Mouse (Mus musculus): Measurements from ENCODE around the gene Slc26a9.

Slc26a9 gene

GRCm38 (mm10) chr1:131736494-131736893, 7.3 kb upstream of the Slc26a9 start:
- no peak for DNase-seq (ENCODE audit: low read depth, low spot score)

DNA sequence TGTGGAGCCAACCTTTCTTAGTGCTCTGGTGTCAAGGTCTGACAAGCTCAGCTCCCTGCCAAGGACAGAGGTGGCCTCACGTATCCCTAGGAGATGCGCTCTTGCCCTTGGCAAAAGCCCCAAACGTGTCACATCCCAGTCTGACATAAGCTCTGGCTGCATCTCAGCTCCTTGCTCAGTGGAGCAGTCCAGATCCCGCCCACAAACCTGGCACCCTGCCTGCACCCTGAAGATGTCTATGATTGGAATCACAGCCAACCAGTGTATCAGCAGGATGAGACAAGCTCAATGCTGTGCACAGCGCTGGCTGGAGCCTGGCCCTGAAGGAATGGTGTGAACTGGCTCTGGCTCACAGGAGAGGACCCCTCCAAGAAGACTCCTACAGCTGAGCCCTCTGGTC, 6.6 kb upstream of the Slc26a9 start:
- no peak for DNase-seq (ENCODE audit: low read depth, low spot score)

GRCm38 (mm10) chr1:131738760-131739159, 5.1 kb upstream of the Slc26a9 start:
- DNase-seq (ENCODE audit: low read depth, low spot score): no peak

DNA sequence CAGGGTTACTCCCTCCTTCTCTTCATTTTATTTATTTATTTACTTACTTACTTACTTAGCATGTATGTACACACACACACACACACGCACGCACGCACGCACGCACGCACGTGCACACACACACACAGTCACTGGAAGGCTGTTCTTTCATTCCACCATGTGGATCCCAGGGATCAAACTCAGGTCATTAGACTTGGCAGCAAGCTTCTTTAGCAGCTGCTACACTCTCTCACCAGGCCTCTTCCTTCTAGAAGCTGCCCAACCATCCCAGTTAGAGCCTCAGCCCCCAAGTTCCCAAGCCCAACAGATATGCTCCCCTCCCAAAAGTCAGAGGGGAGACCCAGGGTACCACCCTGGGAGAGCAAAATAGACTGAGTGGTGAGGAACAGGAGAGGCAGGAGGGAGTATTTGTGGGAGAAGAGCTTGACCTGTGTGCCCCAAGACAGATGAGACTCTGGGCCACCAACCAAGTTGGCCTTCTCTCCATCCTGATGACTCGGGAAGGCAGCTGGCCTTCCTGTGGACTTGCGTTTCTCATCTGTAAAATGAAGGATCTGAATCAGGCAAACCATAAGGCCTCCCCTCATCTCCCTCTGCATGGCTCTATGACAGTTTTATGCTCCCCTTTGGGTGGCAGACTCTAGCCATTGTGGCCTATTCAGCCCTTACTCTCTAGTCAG, 4.2 kb upstream of the Slc26a9 start:
- DNase-seq (ENCODE audit: low read depth, low spot score): no peak

- peak; percentile 50 for DNase-seq (ENCODE audit: low read depth, low spot score)
These were observed 1.6 kb downstream of the Slc26a9 start for GRCm38 (mm10) chr1:131745391-131745790.

- no peak for DNase-seq (ENCODE audit: low read depth, low spot score)
These were observed 3.9 kb downstream of the Slc26a9 start for GRCm38 (mm10) chr1:131747761-131748160.

DNA sequence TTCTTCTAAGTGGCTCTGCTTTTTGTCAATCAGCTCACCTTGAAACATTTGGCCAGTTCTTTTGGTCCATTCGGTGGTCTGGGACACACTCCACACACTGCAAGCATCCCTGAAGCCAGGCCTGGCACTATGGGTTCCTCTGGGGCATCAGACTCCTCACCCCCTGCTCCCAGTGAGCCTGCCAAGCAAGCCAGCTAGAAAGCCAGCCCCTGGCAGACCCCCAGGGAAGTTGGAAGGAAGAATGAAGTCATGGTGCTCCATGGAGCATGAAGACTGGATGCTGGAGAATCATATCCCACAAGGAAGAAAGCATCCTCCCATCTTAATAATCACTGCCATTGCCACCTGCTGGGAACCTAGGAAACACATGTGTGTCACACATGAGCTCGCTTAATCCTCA, 4.8 kb downstream of the Slc26a9 start:
- no peak for DNase-seq (ENCODE audit: low read depth, low spot score)

GRCm38 (mm10) chr1:131749706-131750545, 6.1 kb downstream of the Slc26a9 start:
- no peak for DNase-seq (ENCODE audit: low read depth, low spot score)

DNA sequence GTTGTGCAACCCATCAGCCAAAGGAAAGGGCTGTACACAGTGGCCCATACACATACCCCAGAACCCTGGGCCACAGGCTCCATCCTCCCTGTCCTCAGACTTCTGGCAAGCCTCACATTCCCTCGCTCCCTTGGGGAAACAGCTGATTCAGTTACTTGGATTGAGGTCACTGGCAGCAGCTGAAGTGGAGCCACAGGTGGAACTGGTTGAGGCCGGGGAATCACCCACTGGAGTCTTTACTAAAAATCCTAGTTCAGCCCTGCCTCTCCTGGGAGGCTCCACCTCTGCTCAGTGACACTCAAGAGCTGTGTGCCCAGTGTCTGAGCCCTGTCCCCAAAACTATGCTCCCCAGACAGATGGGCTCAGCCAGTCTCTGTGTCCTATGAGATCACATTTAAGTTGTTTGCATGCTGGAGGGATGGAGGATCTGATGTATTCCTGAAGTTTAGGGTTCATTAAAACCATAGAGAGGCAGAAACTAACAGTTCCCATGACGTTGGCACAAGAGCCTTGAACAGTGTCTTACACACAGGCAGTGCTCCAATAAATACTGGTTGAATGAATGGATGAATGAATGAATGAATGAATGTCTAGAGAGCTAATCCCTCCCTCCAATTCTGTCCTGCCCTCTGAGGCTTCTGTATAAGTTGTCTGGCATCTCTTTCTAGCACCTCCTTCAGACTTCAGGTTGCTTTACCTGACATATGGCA, 7.5 kb downstream of the Slc26a9 start:
- no peak for DNase-seq (ENCODE audit: low read depth, low spot score)

DNA sequence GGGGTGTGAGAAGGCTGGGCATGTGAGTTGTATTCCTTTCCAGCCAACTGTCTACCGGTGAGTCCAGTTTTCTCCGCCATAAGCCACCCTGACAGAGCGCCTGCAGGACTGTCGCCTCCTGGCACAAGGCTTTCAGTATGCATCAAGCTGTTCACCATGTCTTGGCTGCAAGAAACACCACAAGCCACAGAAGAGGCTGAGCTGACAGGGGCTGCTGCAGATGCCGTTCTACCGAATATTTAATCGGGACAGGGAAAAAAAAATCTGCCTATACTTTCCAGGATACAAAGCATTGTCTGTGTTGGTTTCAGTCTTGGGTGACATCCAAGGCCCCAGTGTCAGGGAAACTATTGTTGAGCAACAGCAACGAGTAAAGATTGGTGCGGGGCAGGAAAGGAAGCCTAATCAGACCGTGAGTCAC, 8.1 kb downstream of the Slc26a9 start:
- no peak for DNase-seq (ENCODE audit: low read depth, low spot score)

DNA sequence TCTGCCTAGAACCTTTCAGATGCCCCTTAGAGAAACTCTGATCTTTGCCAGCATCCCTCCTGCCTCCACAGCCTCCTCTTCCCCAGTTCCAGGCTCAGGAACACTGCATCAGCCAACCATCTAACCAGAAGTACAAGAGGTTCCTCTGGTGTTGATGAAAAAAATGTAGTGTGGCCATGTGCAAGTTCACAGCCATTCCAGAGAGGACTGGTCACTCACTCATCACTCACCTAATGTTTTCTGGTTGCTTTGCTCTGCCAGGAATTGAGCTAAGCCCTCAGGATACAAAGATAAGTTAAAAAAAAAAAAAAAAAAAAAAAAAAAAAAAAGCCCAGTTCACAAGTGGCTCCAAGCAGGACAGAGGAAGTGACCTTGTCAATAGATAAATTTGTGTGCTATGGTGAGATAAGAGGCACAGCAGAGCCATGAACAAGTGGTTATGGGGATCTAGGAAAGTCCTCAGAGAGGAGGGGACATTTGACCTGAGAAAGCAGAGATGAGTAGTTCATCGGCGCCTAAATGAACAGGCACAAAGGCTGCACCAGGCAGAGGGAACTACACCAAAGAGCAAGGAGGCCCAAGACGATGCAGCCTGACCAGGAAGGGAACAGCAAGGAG, 10.5 kb downstream of the Slc26a9 start:
- DNase-seq (ENCODE audit: low read depth, low spot score): no peak

DNA sequence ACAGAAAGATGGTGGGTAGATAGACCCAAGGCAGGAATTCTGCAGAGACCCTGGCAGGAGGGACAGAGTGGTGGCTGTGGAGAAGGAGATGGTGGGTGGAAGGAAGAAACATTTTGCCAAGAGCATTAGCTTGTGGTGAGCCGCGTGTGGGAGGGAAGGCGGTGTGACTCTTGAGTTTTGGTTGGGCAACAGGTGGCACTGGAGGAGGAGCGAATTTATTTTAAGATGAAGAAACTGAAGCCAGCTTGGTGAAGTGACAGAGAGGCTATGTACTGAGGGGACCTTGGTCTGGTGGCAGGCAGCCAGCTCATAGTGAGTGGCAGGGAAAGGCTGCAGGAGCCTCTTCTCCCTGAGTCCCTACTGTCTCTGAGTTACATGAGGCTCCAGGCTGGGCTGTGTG, 11.1 kb downstream of the Slc26a9 start:
- no peak for DNase-seq (ENCODE audit: low read depth, low spot score)

GRCm38 (mm10) chr1:131757211-131757610, 13.4 kb downstream of the Slc26a9 start:
- no peak for DNase-seq (ENCODE audit: low read depth, low spot score)

DNA sequence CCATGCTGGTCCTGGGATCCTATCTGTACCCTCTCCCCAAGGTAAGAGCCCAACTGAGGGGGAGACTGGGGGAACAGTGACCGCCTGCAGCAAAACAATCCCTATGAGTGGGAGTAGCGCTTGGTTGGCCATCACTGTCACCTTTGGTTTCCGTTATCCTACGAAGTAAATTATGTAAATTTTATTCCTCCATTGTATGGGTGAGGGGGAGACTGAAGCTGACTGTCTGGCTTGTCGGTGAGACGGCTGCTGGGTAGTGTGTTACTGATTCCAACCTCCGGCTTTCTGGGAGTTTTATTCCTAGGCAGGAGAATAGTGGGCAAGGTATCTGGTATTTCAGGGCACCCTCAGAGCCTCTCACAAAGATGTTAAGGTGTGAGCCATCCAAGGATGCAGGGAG, 15.0 kb downstream of the Slc26a9 start:
- DNase-seq (ENCODE audit: low read depth, low spot score): no peak

- no peak for DNase-seq (ENCODE audit: low read depth, low spot score)
These were observed 16.0 kb downstream of the Slc26a9 start for GRCm38 (mm10) chr1:131759667-131760427.

GRCm38 (mm10) chr1:131760428-131760820, 16.6 kb downstream of the Slc26a9 start:
- DNase-seq (ENCODE audit: low read depth, low spot score): no peak

- DNase-seq (ENCODE audit: low read depth, low spot score): no peak
These were observed 17.4 kb downstream of the Slc26a9 start for GRCm38 (mm10) chr1:131761079-131761831.

GRCm38 (mm10) chr1:131763683-131764082, 19.9 kb downstream of the Slc26a9 start:
- no peak for DNase-seq (ENCODE audit: low read depth, low spot score)

DNA sequence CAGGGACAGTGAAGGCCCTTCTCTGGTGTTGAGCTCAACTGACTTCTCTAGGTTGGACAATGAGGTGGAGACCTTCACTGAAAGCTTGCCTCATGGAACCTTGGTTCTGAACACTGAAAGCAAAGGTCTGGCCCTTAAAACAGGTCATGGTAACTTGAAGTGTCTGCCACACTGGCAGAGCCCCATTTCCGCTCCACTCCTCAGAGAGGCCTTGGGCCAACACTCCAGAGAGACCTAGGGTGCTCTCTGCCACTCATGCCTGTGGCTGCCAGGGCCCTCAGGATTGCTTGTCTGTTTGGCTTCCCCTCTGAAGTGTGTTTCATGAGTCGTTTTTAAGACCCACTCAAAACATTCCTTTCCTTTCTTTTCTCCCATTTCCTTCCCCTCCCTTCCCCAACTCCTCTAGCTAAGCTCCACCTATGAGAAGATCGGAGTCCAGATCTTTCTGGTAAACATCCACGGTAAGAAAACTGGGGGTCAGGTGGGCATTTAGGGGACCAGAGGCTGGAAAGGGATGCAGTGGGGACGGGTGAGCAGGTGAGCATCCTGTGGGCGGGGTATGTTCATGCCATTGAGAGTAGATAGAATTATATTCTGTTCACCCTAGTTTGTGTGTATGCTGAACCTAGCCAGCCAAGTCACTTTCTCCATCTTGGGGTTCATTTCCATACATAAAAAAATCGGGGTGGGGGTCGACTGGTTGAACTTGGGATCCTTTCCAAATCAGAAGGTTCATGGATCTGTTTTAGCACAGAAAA, 20.9 kb downstream of the Slc26a9 start:
- DNase-seq (ENCODE audit: low read depth, low spot score): no peak
